Mouse (Mus musculus): ENCODE measurements around the gene BC024978. TPM values are rescaled to one million over a fixed set of nuclear protein-coding genes. Genes with fewer than 3 reads are reported as not detected.

The BC024978 gene
- 3.2 and 3.8 TPM in 2 replicates for polyA plus RNA-seq (2014; fragmentation: Nextera tagmentation; extraction: Ambion mirVana)

- Histone ChIP-seq H3K36me3 (ENCODE audit: insufficient read depth) (peaks cover 52% of the 10 kb centered on the region), H3K27me3 (ENCODE audit: insufficient read depth, low read length) (no peaks in the 10 kb centered on the region), H3K4me3 (ENCODE audit: low read depth, low read length) (peak within 1 kb of the TSS; percentile 75), H3K4me2 (peak within 1 kb of the TSS; percentile 77), H3K9ac (peak within 1 kb of the TSS; percentile 85), H3K9me3 (ENCODE audit: low read depth, low read length) (no peaks in the 10 kb centered on the region), H3K27ac (ENCODE audit: low read depth) (peak within 1 kb of the TSS; percentile 100), H3K4me1 (ENCODE audit: insufficient read depth) (peaks cover 5% of the 10 kb centered on the region)
- no peak; the same call in 1 of the 2 replicates for TF ChIP-seq CTCF (IDR thresholded peaks at IDR 0.05; ENCODE audit: low read depth)
- WGBS: under 1% methylated on average over 64 of the region's 64 CpGs
- DNase-seq: peak; percentile 99
- peak; percentile 99 for ATAC-seq (ENCODE audit: insufficient read depth)
Observed at GRCm38 (mm10) chr7:27195681-27196611, at the start of gene BC024978, which contains the start of gene Snrpa. Gene BC024978, plus strand, starts transcription at chr7:27195781. Gene Snrpa, minus strand, starts transcription at chr7:27196271.

- Histone ChIP-seq H3K4me1 (ENCODE audit: insufficient read depth) (no peaks in the 10 kb centered on the region), H3K9ac (no peak within 1 kb of the TSS), H3K27me3 (ENCODE audit: insufficient read depth, low read length) (no peaks in the 10 kb centered on the region), H3K36me3 (ENCODE audit: insufficient read depth) (peaks cover 16% of the 10 kb centered on the region), H3K27ac (ENCODE audit: low read depth) (peak within 1 kb of the TSS; percentile 65; the same call in 1 of the 2 replicates), H3K9me3 (ENCODE audit: low read depth, low read length) (no peaks in the 10 kb centered on the region), H3K4me3 (ENCODE audit: low read depth, low read length) (no peak within 1 kb of the TSS), H3K4me2 (no peak within 1 kb of the TSS)
- no peak for TF ChIP-seq CTCF (IDR thresholded peaks at IDR 0.05; ENCODE audit: low read depth)
- WGBS: 47% methylated on average over 10 of the region's 10 CpGs
- DNase-seq (peak; percentile 76), ATAC-seq (ENCODE audit: insufficient read depth) (peak; percentile 66)
Observed at GRCm38 (mm10) chr7:27153205-27153764, 42.3 kb upstream of the BC024978 start, which contains the start of gene Cyp2t4. Gene Cyp2t4, plus strand, starts transcription at chr7:27153714.

GRCm38 (mm10) chr7:27156005-27156404 lies 39.6 kb upstream of the BC024978 start:
- H3K9ac ChIP-seq: no peak overlapping the region
- peaks cover 36% of the 10 kb centered on the region for H3K36me3 ChIP-seq (ENCODE audit: insufficient read depth)
- DNase-seq: no peak
- no peaks in the 10 kb centered on the region for H3K9me3 ChIP-seq (ENCODE audit: low read depth, low read length)
- no peak overlapping the region for H3K4me3 ChIP-seq (ENCODE audit: low read depth, low read length)
- H3K4me2 ChIP-seq: no peak overlapping the region
- no peak for ATAC-seq (ENCODE audit: insufficient read depth)
- no peak overlapping the region for H3K27ac ChIP-seq (ENCODE audit: low read depth)
- no peaks in the 10 kb centered on the region for H3K4me1 ChIP-seq (ENCODE audit: insufficient read depth)
- H3K27me3 ChIP-seq (ENCODE audit: insufficient read depth, low read length): no peaks in the 10 kb centered on the region
- TF ChIP-seq CTCF (IDR thresholded peaks at IDR 0.05; ENCODE audit: low read depth): no peak
- WGBS: 79% methylated on average over 13 of the region's 13 CpGs

DNA sequence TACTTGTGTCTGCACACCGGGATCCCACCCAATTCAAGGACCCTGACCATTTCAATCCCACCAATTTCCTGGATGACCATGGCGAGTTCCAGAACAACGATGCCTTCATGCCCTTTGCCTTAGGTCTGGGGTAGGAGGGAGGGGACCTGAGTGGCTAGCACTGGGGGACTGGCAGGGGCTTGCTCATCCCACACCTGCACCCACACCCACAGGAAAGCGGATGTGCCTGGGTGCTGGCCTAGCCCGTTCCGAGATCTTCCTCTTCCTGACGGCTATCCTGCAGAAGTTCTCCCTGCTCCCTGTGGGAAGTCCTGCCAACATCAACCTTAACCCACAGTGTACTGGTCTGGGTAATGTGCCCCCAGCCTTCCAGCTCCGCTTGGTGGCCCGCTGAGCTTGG lies 37.4 kb upstream of the BC024978 start:
- no peak overlapping the region for H3K9ac ChIP-seq
- peaks cover 57% of the 10 kb centered on the region for H3K36me3 ChIP-seq (ENCODE audit: insufficient read depth)
- TF ChIP-seq CTCF (IDR thresholded peaks at IDR 0.05; ENCODE audit: low read depth): no peak
- H3K27me3 ChIP-seq (ENCODE audit: insufficient read depth, low read length): no peaks in the 10 kb centered on the region
- H3K4me2 ChIP-seq: no peak overlapping the region
- no peak for DNase-seq
- H3K4me3 ChIP-seq (ENCODE audit: low read depth, low read length): no peak overlapping the region
- no peak overlapping the region for H3K27ac ChIP-seq (ENCODE audit: low read depth)
- no peak for ATAC-seq (ENCODE audit: insufficient read depth)
- 0 out of 2 replicates have a peak, but pooled peaks cover 3% of the 10 kb centered on the region for H3K4me1 ChIP-seq (ENCODE audit: insufficient read depth)
- 92% methylated on average over 9 of the region's 9 CpGs for WGBS
- no peaks in the 10 kb centered on the region for H3K9me3 ChIP-seq (ENCODE audit: low read depth, low read length)

DNA sequence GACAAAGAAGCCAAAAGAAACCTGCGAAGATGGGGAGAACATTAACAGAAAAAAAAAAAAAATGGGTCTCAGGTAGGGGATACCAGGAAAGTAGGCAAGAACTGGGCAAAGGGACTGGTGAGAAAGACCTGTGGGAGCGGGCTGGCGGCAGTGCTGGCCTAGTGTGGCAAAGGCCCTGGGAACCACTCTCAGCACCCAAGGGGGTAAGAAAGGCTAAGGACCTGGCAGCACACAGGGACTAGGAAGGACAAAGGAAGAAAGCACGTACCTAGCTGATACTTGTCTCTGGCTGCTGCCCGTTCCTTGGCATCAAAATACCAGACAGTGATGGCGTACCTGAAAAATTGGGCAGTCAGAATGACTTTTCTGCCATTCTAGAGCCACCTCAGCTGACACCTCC lies 36.3 kb upstream of the BC024978 start:
- Histone ChIP-seq H3K4me2 (no peak overlapping the region), H3K27ac (ENCODE audit: low read depth) (no peak overlapping the region), H3K4me3 (ENCODE audit: low read depth, low read length) (no peak overlapping the region), H3K36me3 (ENCODE audit: insufficient read depth) (peaks cover 67% of the 10 kb centered on the region), H3K27me3 (ENCODE audit: insufficient read depth, low read length) (no peaks in the 10 kb centered on the region), H3K9ac (no peak overlapping the region), H3K4me1 (ENCODE audit: insufficient read depth) (peaks cover 12% of the 10 kb centered on the region; the same call in 1 of the 2 replicates), H3K9me3 (ENCODE audit: low read depth, low read length) (no peaks in the 10 kb centered on the region)
- no peak for TF ChIP-seq CTCF (IDR thresholded peaks at IDR 0.05; ENCODE audit: low read depth)
- no peak for DNase-seq
- ATAC-seq (ENCODE audit: insufficient read depth): no peak
- 95% methylated on average over 6 of the region's 6 CpGs for WGBS

DNA sequence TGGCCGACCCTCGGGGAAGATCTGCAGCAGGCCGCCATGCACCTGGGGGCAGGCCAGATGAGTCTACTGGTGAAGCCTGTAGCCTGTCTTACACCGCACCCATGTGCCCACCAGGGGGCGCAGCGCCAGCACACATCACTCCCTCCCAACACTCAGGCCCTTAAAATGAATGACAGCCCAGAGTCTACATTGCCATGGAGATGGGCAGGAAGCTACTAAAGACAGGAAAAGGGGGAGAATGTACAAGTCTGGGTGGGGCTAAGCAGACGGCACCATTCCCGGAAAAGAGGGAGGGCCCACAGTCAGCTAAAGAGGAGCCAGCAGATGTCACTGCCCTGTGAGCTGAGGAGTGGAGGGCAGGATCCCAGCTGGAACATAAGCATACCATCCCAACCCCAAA lies 35.7 kb upstream of the BC024978 start:
- peak; percentile 93 for ATAC-seq (ENCODE audit: insufficient read depth)
- Histone ChIP-seq H3K4me2 (no peak overlapping the region), H3K27me3 (ENCODE audit: insufficient read depth, low read length) (no peaks in the 10 kb centered on the region), H3K9ac (no peak overlapping the region), H3K27ac (ENCODE audit: low read depth) (no peak overlapping the region), H3K4me3 (ENCODE audit: low read depth, low read length) (no peak overlapping the region), H3K9me3 (ENCODE audit: low read depth, low read length) (no peaks in the 10 kb centered on the region), H3K36me3 (ENCODE audit: insufficient read depth) (peaks cover 73% of the 10 kb centered on the region), H3K4me1 (ENCODE audit: insufficient read depth) (peaks cover 12% of the 10 kb centered on the region)
- WGBS: 9% methylated on average over 8 of the region's 8 CpGs
- peak; percentile 99 for TF ChIP-seq CTCF (IDR thresholded peaks at IDR 0.05; ENCODE audit: low read depth)
- peak; percentile 92 for DNase-seq

GRCm38 (mm10) chr7:27160921-27161320 lies 34.7 kb upstream of the BC024978 start:
- Histone ChIP-seq H3K36me3 (ENCODE audit: insufficient read depth) (peaks cover 77% of the 10 kb centered on the region), H3K27me3 (ENCODE audit: insufficient read depth, low read length) (no peaks in the 10 kb centered on the region)

More at GRCm38 (mm10) chr7:27160921-27161320, 34.7 kb upstream of the BC024978 start:
- ATAC-seq (ENCODE audit: insufficient read depth) (no peak), DNase-seq (no peak)
- no peak overlapping the region for H3K4me2 ChIP-seq
- H3K9me3 ChIP-seq (ENCODE audit: low read depth, low read length): no peaks in the 10 kb centered on the region
- H3K27ac ChIP-seq (ENCODE audit: low read depth): no peak overlapping the region
- H3K4me3 ChIP-seq (ENCODE audit: low read depth, low read length): no peak overlapping the region
- no peak overlapping the region for H3K9ac ChIP-seq
- TF ChIP-seq CTCF (IDR thresholded peaks at IDR 0.05; ENCODE audit: low read depth): no peak
- 85% methylated on average over 3 of the region's 3 CpGs for WGBS
- H3K4me1 ChIP-seq (ENCODE audit: insufficient read depth): peaks cover 18% of the 10 kb centered on the region
